Mouse (Mus musculus): ENCODE data around the gene Ccr7.

GRCm38 (mm10) chr11:99096996-99097774 lies 57.7 kb downstream of the Ccr7 start:
- TF ChIP-seq CTCF (conservative IDR thresholded peaks at IDR 0.05 in 1 of 2, IDR thresholded peaks at IDR 0.05 in 1 of 2; ENCODE audit: low read depth in 2 of 2, low read length in 2 of 2): no peak
- TF ChIP-seq EP300 (IDR thresholded peaks at IDR 0.05; ENCODE audit: low read length): no peak
- TF ChIP-seq RCOR1 (conservative IDR thresholded peaks at IDR 0.05; ENCODE audit: low read depth, low read length): no peak
- no peak for TF ChIP-seq POLR2A (IDR thresholded peaks at IDR 0.05; ENCODE audit: low read depth, low read length)
- no peak for TF ChIP-seq MAFK (IDR thresholded peaks at IDR 0.05; ENCODE audit: insufficient replicate concordance, low read length)
- no peak for TF ChIP-seq GABPA (IDR thresholded peaks at IDR 0.05; ENCODE audit: insufficient replicate concordance, low read depth, low read length)
- no peak for TF ChIP-seq SMC3 (IDR thresholded peaks at IDR 0.05; ENCODE audit: low read depth, low read length)
- TF ChIP-seq CHD2 (IDR thresholded peaks at IDR 0.05; ENCODE audit: low read length): no peak
- no peak for TF ChIP-seq ZNF384 (IDR thresholded peaks at IDR 0.05; ENCODE audit: low read depth, low read length)
- no peak for TF ChIP-seq UBTF (IDR thresholded peaks at IDR 0.05; ENCODE audit: low read depth, low read length)
- no peak for TF ChIP-seq TCF12 (IDR thresholded peaks at IDR 0.05; ENCODE audit: low read depth, low read length)
